Mouse (Mus musculus): ENCODE results near the gene Cachd1.

Gene Cachd1

GRCm38 (mm10) chr4:100996060-100996651 is 219.7 kb downstream of the Cachd1 start:
- DNase-seq = no peak

DNA sequence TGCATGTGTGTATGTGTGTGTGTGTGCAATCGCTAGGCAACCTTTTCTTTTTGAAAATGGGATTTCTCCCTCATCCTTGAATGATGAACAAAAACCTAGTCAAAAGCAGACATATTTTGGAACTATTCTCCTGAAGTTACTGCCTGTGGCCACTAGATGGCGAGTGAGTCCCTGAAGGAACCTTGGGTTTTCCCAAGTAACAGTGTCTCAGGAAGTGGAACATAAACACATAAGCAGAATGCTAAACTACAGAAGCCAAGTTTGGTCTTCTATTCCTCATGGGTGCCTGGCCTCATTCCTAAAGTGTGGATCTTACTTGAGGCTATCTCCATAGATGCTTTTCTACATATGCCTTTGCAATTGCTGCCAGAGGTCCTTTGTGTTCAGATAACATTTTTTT is 221.7 kb downstream of the Cachd1 start:
- DNase-seq = peak; percentile 45 to 63

DNA sequence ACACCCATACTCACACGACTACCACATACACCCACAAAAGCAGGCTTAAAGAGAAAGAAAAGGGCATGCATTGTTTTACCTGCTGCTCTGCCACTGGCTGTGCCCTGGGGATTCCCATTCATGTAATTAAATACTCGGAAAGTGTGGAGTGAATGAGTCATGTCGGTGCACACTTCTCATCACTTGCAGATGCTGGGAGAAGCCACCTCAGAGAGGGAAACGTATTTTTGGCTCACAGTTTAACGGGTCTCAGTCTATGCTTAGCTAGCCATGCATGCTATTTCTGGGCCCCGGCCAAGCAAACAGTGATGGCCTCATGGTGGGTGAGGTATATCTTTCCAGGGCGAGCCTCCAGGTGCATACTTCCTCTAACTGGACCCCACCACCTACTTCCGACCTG is 222.4 kb downstream of the Cachd1 start:
- DNase-seq = no peak

- no peak for DNase-seq
Measured at GRCm38 (mm10) chr4:101000622-101001021, 224.1 kb downstream of the Cachd1 start.

DNA sequence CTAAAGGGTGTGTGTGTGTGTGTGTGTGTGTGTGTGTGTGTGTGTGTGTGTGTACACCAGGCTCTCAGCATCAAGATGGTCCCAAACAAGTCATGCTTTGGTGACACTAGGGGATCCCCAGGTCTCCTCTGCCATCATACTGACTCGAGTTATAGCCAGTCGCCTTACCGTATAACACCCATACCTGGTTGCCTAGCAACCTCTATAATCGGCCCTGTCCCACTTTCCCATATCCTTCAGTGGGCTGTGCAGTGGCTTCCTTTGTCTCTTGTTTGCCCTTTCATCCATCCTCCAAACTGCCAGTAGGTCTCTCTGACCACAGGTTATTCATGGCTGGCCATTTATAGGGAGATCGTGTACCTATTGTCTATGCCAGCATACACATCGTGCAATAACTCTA is 224.6 kb downstream of the Cachd1 start:
- no peak for DNase-seq

DNA sequence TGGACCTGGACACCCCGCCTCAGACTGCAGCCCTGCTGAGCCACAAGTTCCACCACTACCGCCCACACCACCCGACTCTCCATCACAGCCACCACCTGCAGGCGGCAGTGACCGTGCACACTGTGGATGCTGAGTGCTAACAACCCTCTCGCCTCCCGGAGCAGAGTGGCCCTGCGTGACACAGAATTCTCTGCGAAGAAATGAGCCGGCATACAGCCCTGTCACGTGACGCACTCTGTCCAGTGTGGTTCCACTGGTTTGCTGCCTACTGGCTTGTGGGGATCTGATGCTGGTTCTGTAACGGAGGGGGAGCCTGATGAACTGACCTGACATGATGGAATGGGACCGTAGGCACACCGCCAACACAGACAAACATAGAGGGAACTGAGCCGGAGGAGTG is 226.5 kb downstream of the Cachd1 start:
- DNase-seq = no peak

DNA sequence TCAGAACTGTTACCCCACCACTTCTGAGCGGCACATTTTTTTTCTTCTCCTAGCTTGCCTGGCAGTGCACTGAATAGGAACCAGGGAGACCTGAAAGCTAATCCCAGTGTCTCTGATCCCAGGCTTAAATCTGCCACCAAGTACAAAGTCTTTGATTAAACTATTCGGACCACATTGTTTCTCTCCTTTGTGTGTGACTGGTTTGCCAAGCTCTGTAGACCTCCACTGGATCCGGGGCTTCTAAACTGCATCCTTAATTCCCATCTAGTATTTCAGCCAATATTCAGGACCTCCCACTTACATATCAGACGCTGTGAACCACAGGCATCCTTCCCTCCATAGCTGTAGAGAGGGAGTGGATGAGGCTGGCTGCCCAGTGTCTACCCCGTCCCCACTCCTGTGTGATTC is 231.9 kb downstream of the Cachd1 start:
- DNase-seq = no peak

- DNase-seq = no peak
Measured at GRCm38 (mm10) chr4:101009092-101009491, 232.6 kb downstream of the Cachd1 start.

- no peak for DNase-seq
Measured at GRCm38 (mm10) chr4:101017806-101018205, 241.3 kb downstream of the Cachd1 start.

- DNase-seq = no peak
Measured at GRCm38 (mm10) chr4:101020596-101020995, 244.1 kb downstream of the Cachd1 start, which contains the start of gene Gm10577. Gene Gm10577, minus strand, starts transcription at chr4:101020696.

DNA sequence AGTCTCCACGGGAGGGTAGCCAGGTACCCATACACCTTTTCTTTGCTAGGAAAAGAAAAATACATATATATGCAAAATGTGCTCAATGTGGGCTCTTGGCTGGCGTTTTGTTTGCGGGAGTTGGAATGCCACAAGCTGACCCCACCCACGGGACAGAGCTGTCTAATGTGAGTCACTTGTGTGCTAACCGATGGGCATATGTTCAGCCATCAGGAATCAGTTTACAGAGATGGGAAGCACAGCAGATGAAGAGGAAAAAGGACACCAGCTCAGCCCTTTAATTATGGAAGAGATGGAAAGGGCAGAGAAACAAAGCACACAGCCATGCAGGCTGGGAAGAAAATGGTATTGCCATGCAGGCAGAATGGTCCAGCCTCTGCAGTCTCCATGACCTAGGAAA is 250.1 kb downstream of the Cachd1 start:
- no peak for DNase-seq

DNA sequence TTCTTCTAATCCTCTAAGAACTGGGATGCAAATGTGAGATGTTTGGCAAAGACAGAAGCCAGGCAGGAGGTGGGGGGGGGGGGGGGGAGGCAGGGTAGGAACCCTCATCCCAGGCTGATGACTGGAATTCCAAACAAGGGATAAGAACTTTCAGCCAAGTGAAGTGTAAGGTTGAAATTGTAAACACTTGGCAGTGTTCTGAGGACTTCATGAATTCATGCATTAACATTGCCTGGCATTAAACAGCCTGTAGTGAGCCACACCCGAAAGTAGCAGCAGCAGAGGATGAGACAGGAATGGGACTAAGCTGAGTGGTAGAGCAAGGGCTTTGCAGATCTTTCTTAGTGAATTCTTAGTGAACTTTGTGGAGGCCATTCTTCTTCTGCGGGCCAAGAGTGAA is 250.5 kb downstream of the Cachd1 start:
- DNase-seq = no peak

GRCm38 (mm10) chr4:101027852-101028411 is 251.5 kb downstream of the Cachd1 start:
- no peak for DNase-seq

DNA sequence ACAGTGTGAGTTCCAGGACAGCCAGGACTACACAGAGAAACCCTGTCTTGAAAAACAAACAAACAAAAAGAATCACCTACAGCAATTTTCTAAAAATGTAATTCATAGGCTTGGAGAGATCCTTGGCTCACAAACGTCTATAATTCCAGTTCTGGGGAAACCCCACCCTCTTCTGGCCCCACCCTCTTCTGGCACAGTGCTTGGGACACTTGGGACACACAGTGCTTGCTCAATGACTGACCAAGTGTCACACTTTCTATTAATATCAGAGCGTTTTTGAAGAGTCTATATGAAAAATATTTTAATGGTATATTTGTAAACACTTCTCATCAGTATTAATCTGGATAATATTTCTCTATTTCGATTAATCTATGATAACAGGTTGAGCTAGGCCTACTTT is 256.6 kb downstream of the Cachd1 start:
- DNase-seq = no peak

- DNase-seq = no peak
Measured at GRCm38 (mm10) chr4:101035131-101035530, 258.7 kb downstream of the Cachd1 start.

GRCm38 (mm10) chr4:101037156-101037555 is 260.7 kb downstream of the Cachd1 start:
- DNase-seq = no peak

DNA sequence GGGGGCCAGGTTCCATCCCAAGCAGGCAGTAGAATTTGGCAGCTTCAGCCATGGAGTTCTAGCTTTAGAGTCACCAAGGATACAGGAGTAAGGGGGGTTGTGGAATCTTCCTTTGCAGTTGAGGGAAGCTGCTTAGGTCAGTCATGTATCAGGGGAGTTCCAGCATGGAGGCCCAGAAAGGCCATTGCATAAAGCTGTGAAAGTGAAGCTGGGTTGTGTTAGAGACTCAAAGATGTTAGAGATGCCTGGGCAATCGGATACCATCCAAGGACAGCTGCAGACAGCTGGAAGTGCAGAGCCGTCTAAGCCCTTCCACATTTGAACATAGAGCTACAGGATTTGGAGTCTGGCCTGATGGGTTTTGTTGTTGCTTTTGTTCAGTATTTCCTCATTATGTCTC is 267.2 kb downstream of the Cachd1 start:
- no peak for DNase-seq

DNA sequence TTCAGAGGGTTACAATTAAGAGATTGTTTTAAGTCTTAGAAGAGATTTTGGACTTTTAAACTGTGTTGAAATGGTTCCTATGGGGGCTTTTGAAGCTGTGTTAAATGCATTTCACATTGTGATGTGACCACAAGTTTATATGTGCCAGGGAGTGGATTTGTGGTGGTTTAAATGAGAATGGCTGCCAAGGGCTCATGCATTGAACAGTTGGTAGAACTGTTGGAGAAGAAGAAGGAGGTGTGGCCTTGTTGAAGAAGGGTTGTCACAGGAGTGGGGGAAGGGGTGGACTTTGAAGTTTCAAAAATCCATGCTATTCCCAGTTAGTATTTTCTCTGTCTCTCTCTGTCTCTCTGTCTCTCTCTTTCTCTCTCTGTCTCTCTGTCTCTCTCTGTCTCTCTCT is 267.7 kb downstream of the Cachd1 start:
- DNase-seq = no peak

DNA sequence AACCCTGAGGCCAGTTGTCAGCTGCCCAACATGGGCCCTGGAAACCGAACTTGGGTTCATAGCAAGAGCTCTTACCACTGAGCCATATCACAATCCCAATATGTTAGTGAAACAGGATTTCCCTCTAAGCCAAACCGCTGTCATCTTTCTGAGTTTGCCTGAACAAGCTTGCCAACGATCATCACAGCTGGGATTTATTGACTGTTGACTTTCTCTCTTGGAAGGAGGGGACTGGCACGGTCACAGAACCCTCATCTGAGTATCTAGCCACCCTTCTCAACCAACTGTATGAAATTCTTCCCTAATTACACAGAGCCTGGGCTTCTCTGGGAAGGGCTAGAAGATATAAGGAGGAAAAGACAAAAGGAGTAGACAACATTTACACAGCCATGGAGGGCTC is 270.1 kb downstream of the Cachd1 start:
- DNase-seq = no peak

- DNase-seq = no peak
Measured at GRCm38 (mm10) chr4:101062146-101062545, 285.7 kb downstream of the Cachd1 start.

GRCm38 (mm10) chr4:101066401-101066800 is 289.9 kb downstream of the Cachd1 start:
- DNase-seq = no peak

DNA sequence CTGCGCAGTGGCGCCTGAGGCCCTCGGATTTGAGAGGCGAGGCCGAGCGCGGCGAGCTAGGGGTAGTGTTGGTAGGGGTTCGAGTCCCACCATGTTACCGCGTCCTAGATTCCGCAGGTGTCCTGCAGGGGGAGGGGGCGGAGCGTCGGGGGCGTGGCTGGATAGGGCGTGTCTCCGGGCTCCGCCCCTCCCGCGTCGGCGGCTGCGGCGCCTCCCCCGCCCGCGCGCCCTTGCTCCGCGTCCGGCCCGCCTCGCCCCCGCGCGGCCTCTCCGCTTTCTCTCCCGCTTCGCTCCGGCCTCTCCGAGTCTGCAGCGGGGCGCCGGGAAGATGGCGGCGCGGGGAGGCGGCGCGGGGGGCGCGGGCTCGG is 292.3 kb downstream of the Cachd1 start, which contains the start of gene Raver2:
Gene Raver2, plus strand, starts transcription at position 198 of the 368 bp plus-strand sequence.
- DNase-seq = peak; percentile 20 to 61

GRCm38 (mm10) chr4:101069154-101069971 is 292.9 kb downstream of the Cachd1 start:
- peak; percentile 4 to 19 for DNase-seq

GRCm38 (mm10) chr4:101071570-101071969 is 295.1 kb downstream of the Cachd1 start:
- DNase-seq = no peak
